Comparison of ENCODE assay signal across 8 mouse cellular contexts in genomic region chr5:64808106-64809010, GRCm38 (mm10). TPM values are rescaled to one million over a fixed set of nuclear protein-coding genes. Genes with fewer than 3 reads are reported as not detected.
DNase-seq lines count a peak whose midpoint lies in the region; ATAC-seq and TF ChIP-seq lines count a peak whose summit lies in the region.

No protein-coding gene starts in this region.

- peak overlapping the region; percentile 67 for H3K9ac ChIP-seq in kidney, embryonic 16.5 days (replicated peaks; ENCODE audit: low read length)

- 71% methylated on average over 24 of the region's 24 CpGs for WGBS in spleen, adult 2 months
- WGBS in kidney, embryonic 16.5 days, result 50% methylated on average over 24 of the region's 24 CpGs

- peaks cover 35% of the 10 kb centered on the region for H3K4me1 ChIP-seq in spleen, adult 2 months (ENCODE audit: control insufficient read depth, insufficient read depth, insufficient read length)
- H3K4me1 ChIP-seq in kidney, embryonic 16.5 days (ENCODE audit: insufficient read depth, low read length), result peaks cover 82% of the 10 kb centered on the region

- no peak for TF ChIP-seq POLR2A in spleen, adult 2 months (IDR thresholded peaks at IDR 0.05; ENCODE audit: low read depth, low read length)

- peaks cover 5% of the 10 kb centered on the region for H3K36me3 ChIP-seq in spleen, adult 2 months (ENCODE audit: control insufficient read depth, insufficient read depth, low read length)
- peaks cover 3% of the 10 kb centered on the region for H3K36me3 ChIP-seq in kidney, embryonic 16.5 days (ENCODE audit: insufficient read depth, low read length)

- H3K4me3 ChIP-seq in spleen, adult 2 months (ENCODE audit: extremely low read depth, insufficient read depth, insufficient read length), result peak overlapping the region; percentile 1; the same call in 1 of the 2 replicates
- peak overlapping the region; percentile 21 for H3K4me3 ChIP-seq in kidney, embryonic 16.5 days (ENCODE audit: low read length)

- H3K27me3 ChIP-seq in spleen, adult 2 months (ENCODE audit: control insufficient read depth, insufficient read depth, low read length), result no peaks in the 10 kb centered on the region
- H3K27me3 ChIP-seq in kidney, embryonic 16.5 days (ENCODE audit: insufficient read depth, low read length), result no peaks in the 10 kb centered on the region

- no peaks in the 10 kb centered on the region for H3K9me3 ChIP-seq in kidney, embryonic 16.5 days (ENCODE audit: low read length)

- ATAC-seq in kidney, embryonic 16.5 days (ENCODE audit: low FRiP score, low TSS enrichment), result no peak

- no peak for TF ChIP-seq CTCF in spleen, adult 2 months (IDR thresholded peaks at IDR 0.05; ENCODE audit: extremely low read depth, insufficient read depth, insufficient read length, insufficient replicate concordance)

- H3K4me2 ChIP-seq in kidney, embryonic 16.5 days (replicated peaks; ENCODE audit: low read depth, low read length), result peak overlapping the region; percentile 42

- no peak for DNase-seq in spleen, adult 2 months (ENCODE audit: low read depth in 1 of 2, low spot score in 2 of 2)
- no peak for DNase-seq in spleen, postnatal 36 days (ENCODE audit: low spot score in 2 of 2)
- peak; percentile 53 to 74 for DNase-seq in heart, adult 9 months (ENCODE audit: low spot score in 2 of 2)
- DNase-seq in lung, postnatal 36 days, result peak; percentile 78
- no peak for DNase-seq in layer of hippocampus, postnatal 14 days (ENCODE audit: low spot score in 2 of 2)
- no peak for DNase-seq in layer of hippocampus, postnatal 36 days
- DNase-seq in cerebellum, adult 8-10 months, result no peak

- peak overlapping the region; percentile 27; the same call in 1 of the 2 replicates for H3K27ac ChIP-seq in spleen, adult 2 months (ENCODE audit: insufficient read depth, low read length)
- peak overlapping the region; percentile 94 for H3K27ac ChIP-seq in kidney, embryonic 16.5 days (ENCODE audit: low read length)

RNA-seq across cellular contexts. Expression of gene Klf3, which starts 5.2 kb away (rescaled TPM):
- 75.2 and 111 TPM in 2 replicates for polyA plus RNA-seq in spleen, adult 2 months (2012; rRNA removed)
- polyA plus RNA-seq in kidney, embryonic 16.5 days (2015; fragmentation: Nextera tagmentation; extraction: Ambion mirVana), result 49.7 and 66.4 TPM in 2 replicates
- total RNA-seq in layer of hippocampus, postnatal 14 days (2021), result 10 to 100 TPM; 46.4 TPM
- 10 to 100 TPM; 49.7 to 52.7 TPM for total RNA-seq in layer of hippocampus, postnatal 36 days (2021)

Comparison
In these comparisons a context has a peak if more than half of its experiments do, and no peak if none do; other contexts are left out.
1. DNase-seq: peak in heart, adult 9 months (2 of 2) and lung, postnatal 36 days (single experiment); none in spleen, adult 2 months (0 of 2), spleen, postnatal 36 days (0 of 2), layer of hippocampus, postnatal 14 days (0 of 2), layer of hippocampus, postnatal 36 days (0 of 2) and cerebellum, adult 8-10 months (single experiment).